Mouse (Mus musculus): ENCODE results near the gene Pecr. TPM values are rescaled to one million over a fixed set of nuclear protein-coding genes. Genes with fewer than 3 reads are reported as not detected.
"Not testable (repeated sequence)": the region's sequence is repeated elsewhere in the genome, so short reads cannot be mapped to it uniquely, and the experiment has no call there.

Pecr gene
- polyA plus RNA-seq, 1 experiment, result 39.8 TPM

- H3K4me3 ChIP-seq (ENCODE audit: insufficient read depth, low read depth, low read length), result no peak overlapping the region
Observed at GRCm38 (mm10) chr1:72228974-72229373, 55.1 kb downstream of the Pecr start.

GRCm38 (mm10) chr1:72227546-72227945, 56.6 kb downstream of the Pecr start:
- Histone ChIP-seq H3K27ac (replicated peaks; ENCODE audit: low read depth, low read length) (no peak overlapping the region), H3K4me1 (ENCODE audit: control insufficient read depth, insufficient read depth, insufficient read length, low read length) (no peaks in the 10 kb centered on the region), H3K4me3 (ENCODE audit: insufficient read depth, low read depth, low read length) (no peak overlapping the region)

More at GRCm38 (mm10) chr1:72228974-72229373, 55.1 kb downstream of the Pecr start:
- no peak overlapping the region for H3K27ac ChIP-seq (replicated peaks; ENCODE audit: low read depth, low read length)
- no peaks in the 10 kb centered on the region for H3K4me1 ChIP-seq (ENCODE audit: control insufficient read depth, insufficient read depth, insufficient read length, low read length)

- Histone ChIP-seq H3K4me3 (ENCODE audit: insufficient read depth, low read depth, low read length) (no peak overlapping the region), H3K27ac (replicated peaks; ENCODE audit: low read depth, low read length) (no peak overlapping the region), H3K4me1 (ENCODE audit: control insufficient read depth, insufficient read depth, insufficient read length, low read length) (no peaks in the 10 kb centered on the region)
Observed at GRCm38 (mm10) chr1:72226887-72227481, 57.1 kb downstream of the Pecr start.

- H3K4me3 ChIP-seq (ENCODE audit: insufficient read depth, low read depth, low read length), result 0 out of 2 replicates have a peak overlapping the region, but pooled peaks have one; percentile 12
- no peak overlapping the region for H3K27ac ChIP-seq (replicated peaks; ENCODE audit: low read depth, low read length)
- no peaks in the 10 kb centered on the region for H3K4me1 ChIP-seq (ENCODE audit: control insufficient read depth, insufficient read depth, insufficient read length, low read length)
Observed at GRCm38 (mm10) chr1:72226172-72226886, 57.8 kb downstream of the Pecr start.

- not testable (repeated sequence) for H3K27ac ChIP-seq (replicated peaks; ENCODE audit: low read depth, low read length); H3K4me1 ChIP-seq (ENCODE audit: control insufficient read depth, insufficient read depth, insufficient read length, low read length)
- peak overlapping the region; percentile 55 for H3K4me3 ChIP-seq (ENCODE audit: insufficient read depth, low read depth, low read length)
Observed at GRCm38 (mm10) chr1:72225720-72226171, 58.4 kb downstream of the Pecr start.

- Histone ChIP-seq H3K4me1 (ENCODE audit: control insufficient read depth, insufficient read depth, insufficient read length, low read length) (no peaks in the 10 kb centered on the region), H3K27ac (replicated peaks; ENCODE audit: low read depth, low read length) (no peak overlapping the region), H3K4me3 (ENCODE audit: insufficient read depth, low read depth, low read length) (peak overlapping the region; percentile 55)
Observed at GRCm38 (mm10) chr1:72225054-72225718, 58.9 kb downstream of the Pecr start.

- Histone ChIP-seq H3K27ac (replicated peaks; ENCODE audit: low read depth, low read length) (no peak overlapping the region), H3K4me3 (ENCODE audit: insufficient read depth, low read depth, low read length) (no peak overlapping the region), H3K4me1 (ENCODE audit: control insufficient read depth, insufficient read depth, insufficient read length, low read length) (no peaks in the 10 kb centered on the region)
Observed at GRCm38 (mm10) chr1:72220008-72220407, 64.1 kb downstream of the Pecr start.

GRCm38 (mm10) chr1:72219116-72219515, 65.0 kb downstream of the Pecr start:
- Histone ChIP-seq H3K4me1 (ENCODE audit: control insufficient read depth, insufficient read depth, insufficient read length, low read length) (no peaks in the 10 kb centered on the region), H3K27ac (replicated peaks; ENCODE audit: low read depth, low read length) (no peak overlapping the region), H3K4me3 (ENCODE audit: insufficient read depth, low read depth, low read length) (no peak overlapping the region)

GRCm38 (mm10) chr1:72218626-72219025, 65.5 kb downstream of the Pecr start:
- Histone ChIP-seq H3K4me1 (ENCODE audit: control insufficient read depth, insufficient read depth, insufficient read length, low read length) (no peaks in the 10 kb centered on the region), H3K4me3 (ENCODE audit: insufficient read depth, low read depth, low read length) (no peak overlapping the region), H3K27ac (replicated peaks; ENCODE audit: low read depth, low read length) (no peak overlapping the region)

- H3K27ac ChIP-seq (replicated peaks; ENCODE audit: low read depth, low read length), result no peak overlapping the region
- H3K4me3 ChIP-seq (ENCODE audit: insufficient read depth, low read depth, low read length), result no peak overlapping the region
- no peaks in the 10 kb centered on the region for H3K4me1 ChIP-seq (ENCODE audit: control insufficient read depth, insufficient read depth, insufficient read length, low read length)
Observed at GRCm38 (mm10) chr1:72216761-72217160, 67.4 kb downstream of the Pecr start.

- no peaks in the 10 kb centered on the region for H3K4me1 ChIP-seq (ENCODE audit: control insufficient read depth, insufficient read depth, insufficient read length, low read length)
- no peak overlapping the region for H3K4me3 ChIP-seq (ENCODE audit: insufficient read depth, low read depth, low read length)
- no peak overlapping the region for H3K27ac ChIP-seq (replicated peaks; ENCODE audit: low read depth, low read length)
Observed at GRCm38 (mm10) chr1:72215174-72215573, 68.9 kb downstream of the Pecr start.

- Histone ChIP-seq H3K4me1 (ENCODE audit: control insufficient read depth, insufficient read depth, insufficient read length, low read length) (no peaks in the 10 kb centered on the region), H3K4me3 (ENCODE audit: insufficient read depth, low read depth, low read length) (no peak overlapping the region), H3K27ac (replicated peaks; ENCODE audit: low read depth, low read length) (no peak overlapping the region)
Observed at GRCm38 (mm10) chr1:72214470-72214961, 69.6 kb downstream of the Pecr start.

- no peaks in the 10 kb centered on the region for H3K4me1 ChIP-seq (ENCODE audit: control insufficient read depth, insufficient read depth, insufficient read length, low read length)
- no peak overlapping the region for H3K4me3 ChIP-seq (ENCODE audit: insufficient read depth, low read depth, low read length)
- no peak overlapping the region for H3K27ac ChIP-seq (replicated peaks; ENCODE audit: low read depth, low read length)
Observed at GRCm38 (mm10) chr1:72213954-72214353, 70.2 kb downstream of the Pecr start.

GRCm38 (mm10) chr1:72211701-72212699, 72.1 kb downstream of the Pecr start, which contains the start of gene Mreg:
Mreg (minus strand) TSS chr1:72212307.
- H3K4me1 ChIP-seq (ENCODE audit: control insufficient read depth, insufficient read depth, insufficient read length, low read length), result no peaks in the 10 kb centered on the region
- H3K27ac ChIP-seq (replicated peaks; ENCODE audit: low read depth, low read length), result no peak within 1 kb of the TSS
- peak within 1 kb of the TSS; percentile 67 for H3K4me3 ChIP-seq (ENCODE audit: insufficient read depth, low read depth, low read length)

Data from brown adipose tissue, adult 24 weeks (tissue).